Mouse (Mus musculus) limb, embryonic 15.5 days (tissue): ENCODE data around the gene Rbl1. TPM values are rescaled to one million over a fixed set of nuclear protein-coding genes. Genes with fewer than 3 reads are reported as not detected.
"Not testable (repeated sequence)": the region's sequence is repeated elsewhere in the genome, so short reads cannot be mapped to it uniquely, and the experiment has no call there.

Experiments
- ATAC-seq: fragments of 200-750 bp; cut with Nextera tagmentation; 2 replicates; pipeline ENCODE4 v1.8.0; 2017; ENCODE audit warnings: low read depth, moderate TSS enrichment; ENCODE audit not compliant: insufficient number of reproducible peaks, low FRiP score, low TSS enrichment
- H3K27ac ChIP-seq: fragments of 300-500 bp; sonication (generic); 2 replicates; pipeline ENCODE4 v1.5.1; 2015; ENCODE audit warnings: moderate library complexity, mild to moderate bottlenecking, inconsistent platforms
- H3K27me3 ChIP-seq: fragments of 300-500 bp; sonication (generic); 2 replicates; pipeline ENCODE4 v1.6.1; 2015; ENCODE audit warnings: inconsistent platforms
- H3K36me3 ChIP-seq: fragments of 300-500 bp; sonication (generic); 2 replicates; pipeline ENCODE4 v1.6.1; 2015; ENCODE audit warnings: inconsistent platforms
- H3K4me1 ChIP-seq: fragments of 300-500 bp; sonication (generic); 2 replicates; pipeline ENCODE4 v1.6.1; 2015; ENCODE audit warnings: inconsistent platforms
- H3K4me2 ChIP-seq: fragments of 300-500 bp; sonication (generic); 2 replicates; pipeline ENCODE4 v1.6.1; 2015; ENCODE audit warnings: mild to moderate bottlenecking, inconsistent platforms
- H3K4me3 ChIP-seq: fragments of 300-500 bp; sonication (generic); 2 replicates; pipeline ENCODE4 v1.5.1; 2015; ENCODE audit warnings: mild to moderate bottlenecking, inconsistent platforms
- H3K9ac ChIP-seq: fragments of 300-500 bp; sonication (generic); 2 replicates; pipeline ENCODE4 v1.6.1; 2015; ENCODE audit warnings: inconsistent platforms
- H3K9me3 ChIP-seq: fragments of 300-500 bp; sonication (generic); 2 replicates; pipeline ENCODE4 v1.6.1; 2016; ENCODE audit warnings: inconsistent platforms
- WGBS: fragments of 180-500 bp; shearing (Covaris S2); methylation state at CpG from one replicate; pipeline ENCODE4 v1.1.7; 2015; 5-methylcytosine and 5-hydroxymethylcytosine counted together
- polyA plus RNA-seq: library from polyadenylated mRNA; unstranded; fragments of >200 nt; fragmentation: Nextera tagmentation; extraction: Ambion mirVana; gene quantifications from 2 replicates; pipeline ENCODE4 v1.2.1, GENCODE M21; 2015

Rbl1 gene
- polyA plus RNA-seq, result 17.3 and 18.0 TPM in 2 replicates

DNA sequence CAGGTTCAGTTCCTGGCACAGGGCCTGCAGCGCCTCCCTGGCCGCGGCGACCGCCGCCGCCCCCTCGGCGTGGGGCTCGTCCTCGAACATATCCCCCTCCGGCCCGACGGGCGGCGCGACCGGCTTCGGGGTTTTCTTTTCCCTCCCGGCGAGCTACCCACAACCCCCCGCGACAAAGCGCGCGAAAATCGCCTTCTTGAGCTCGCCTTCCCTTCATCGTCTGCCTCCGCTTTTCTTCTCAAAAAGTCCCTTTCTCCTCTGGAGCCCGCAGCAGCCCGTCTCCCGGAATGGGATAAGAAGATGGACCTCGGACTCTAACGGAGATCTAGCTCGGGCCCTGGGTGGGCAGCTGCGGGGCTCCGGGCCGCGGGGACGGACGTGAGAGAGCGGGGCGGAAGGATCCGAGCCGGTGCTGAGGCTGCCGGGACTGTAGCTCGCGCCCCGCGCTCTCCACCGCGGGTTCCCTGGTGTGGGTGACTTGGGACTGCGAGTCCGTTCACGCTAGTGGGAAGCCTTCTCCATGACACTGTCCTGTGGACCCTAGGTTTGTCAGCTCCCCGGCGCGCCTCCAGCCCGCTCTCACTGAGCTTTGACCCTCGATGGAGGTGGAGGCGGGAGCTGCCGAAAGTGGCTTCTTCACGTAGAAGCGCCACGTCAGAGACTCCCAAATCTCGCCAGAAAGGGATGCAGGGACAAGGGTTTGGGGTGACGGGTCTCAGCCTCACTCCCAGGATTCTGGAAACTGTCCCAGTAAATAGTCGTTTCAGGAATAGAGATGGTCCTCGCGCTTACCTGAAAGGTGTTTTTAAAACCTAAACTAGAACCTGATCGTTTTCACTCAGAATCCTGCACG lies at the start of gene Rbl1:
Gene Rbl1, minus strand, starts transcription at position 169 of the 853 bp plus-strand sequence.
- H3K9ac ChIP-seq, result peak within 1 kb of the TSS; percentile 90
- H3K4me2 ChIP-seq, result peak within 1 kb of the TSS; percentile 71
- 0 out of 2 replicates have a peak, but pooled peaks cover 8% of the 10 kb centered on the region for H3K4me1 ChIP-seq
- ATAC-seq, result peak; percentile 86
- no peaks in the 10 kb centered on the region for H3K27me3 ChIP-seq
- H3K9me3 ChIP-seq, result 0 out of 2 replicates have a peak, but pooled peaks cover 4% of the 10 kb centered on the region
- H3K36me3 ChIP-seq, result no peaks in the 10 kb centered on the region
- WGBS, result under 1% methylated on average over 73 of the region's 73 CpGs
- H3K4me3 ChIP-seq, result peak within 1 kb of the TSS; percentile 82
- H3K27ac ChIP-seq, result peak within 1 kb of the TSS; percentile 98

DNA sequence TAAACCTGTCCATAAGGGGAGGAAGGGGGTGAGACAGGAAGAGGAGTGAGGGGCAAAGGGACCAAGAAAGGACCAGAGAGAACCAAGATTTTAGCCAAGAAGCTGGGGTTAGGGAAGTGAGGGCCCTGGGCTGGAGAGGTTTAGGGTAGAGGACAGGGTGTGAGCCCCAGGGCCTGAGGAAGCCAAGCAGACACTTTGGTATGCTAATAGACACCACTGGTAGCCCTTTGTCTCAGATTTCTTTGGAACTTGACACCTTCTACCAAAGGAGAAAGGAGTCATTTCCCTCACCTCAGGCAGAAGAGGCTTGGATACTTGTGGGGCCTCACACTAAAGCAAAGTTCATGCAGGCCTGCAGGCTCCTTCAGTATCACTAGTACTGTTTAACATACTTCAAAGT lies 43.8 kb upstream of the Rbl1 start:
- Histone ChIP-seq H3K4me3 (no peak overlapping the region), H3K27ac (no peak overlapping the region), H3K4me1 (no peaks in the 10 kb centered on the region), H3K9me3 (no peaks in the 10 kb centered on the region), H3K4me2 (no peak overlapping the region), H3K36me3 (no peaks in the 10 kb centered on the region), H3K9ac (no peak overlapping the region), H3K27me3 (no peaks in the 10 kb centered on the region)
- no peak for ATAC-seq

DNA sequence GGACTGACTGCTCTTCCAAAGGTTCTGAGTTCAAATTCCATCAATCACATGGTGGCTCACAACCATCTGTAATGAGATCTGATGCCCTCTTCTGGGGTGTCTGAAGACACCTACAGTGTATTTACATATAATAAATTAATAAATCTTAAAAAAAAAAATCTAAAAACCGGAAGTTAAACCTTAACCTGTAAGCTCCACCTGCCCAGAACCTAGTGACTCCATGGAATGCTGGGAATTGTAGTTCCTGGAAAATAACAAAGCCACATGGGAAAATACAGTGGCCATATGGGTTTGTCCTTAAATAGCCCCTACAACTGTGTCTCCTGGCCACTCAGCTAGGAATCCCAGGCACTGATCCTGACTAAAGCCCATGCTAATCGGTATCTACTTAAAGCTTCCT lies 41.3 kb upstream of the Rbl1 start:
- no peak overlapping the region for H3K9ac ChIP-seq
- H3K36me3 ChIP-seq, result no peaks in the 10 kb centered on the region
- no peaks in the 10 kb centered on the region for H3K9me3 ChIP-seq
- ATAC-seq, result no peak
- H3K4me2 ChIP-seq, result no peak overlapping the region
- no peak overlapping the region for H3K27ac ChIP-seq
- H3K27me3 ChIP-seq, result no peaks in the 10 kb centered on the region
- H3K4me3 ChIP-seq, result no peak overlapping the region
- H3K4me1 ChIP-seq, result no peaks in the 10 kb centered on the region
- 71% methylated on average over 2 of the region's 2 CpGs for WGBS

- no peak for ATAC-seq
- Histone ChIP-seq H3K9me3 (no peaks in the 10 kb centered on the region), H3K27ac (no peak overlapping the region), H3K4me1 (no peaks in the 10 kb centered on the region), H3K4me3 (no peak overlapping the region), H3K36me3 (no peaks in the 10 kb centered on the region), H3K27me3 (no peaks in the 10 kb centered on the region), H3K4me2 (no peak overlapping the region), H3K9ac (no peak overlapping the region)
- WGBS, result 31% methylated on average over 5 of the region's 5 CpGs
These were observed 40.7 kb upstream of the Rbl1 start for GRCm38 (mm10) chr2:157245001-157245400.

GRCm38 (mm10) chr2:157235946-157236345 lies 31.6 kb upstream of the Rbl1 start:
- Histone ChIP-seq H3K9me3 (no peaks in the 10 kb centered on the region), H3K4me2 (no peak overlapping the region), H3K27me3 (0 out of 2 replicates have a peak, but pooled peaks cover 4% of the 10 kb centered on the region), H3K27ac (no peak overlapping the region), H3K4me3 (no peak overlapping the region), H3K9ac (no peak overlapping the region), H3K36me3 (no peaks in the 10 kb centered on the region), H3K4me1 (no peaks in the 10 kb centered on the region)
- no peak for ATAC-seq
- 93% methylated on average over 8 of the region's 8 CpGs for WGBS

GRCm38 (mm10) chr2:157221916-157222315 lies 17.6 kb upstream of the Rbl1 start:
- WGBS, result 86% methylated on average over 3 of the region's 3 CpGs
- not testable (repeated sequence) for H3K27me3 ChIP-seq, H3K27ac ChIP-seq, H3K4me1 ChIP-seq, ATAC-seq, H3K36me3 ChIP-seq, H3K4me2 ChIP-seq, H3K9me3 ChIP-seq, H3K4me3 ChIP-seq, H3K9ac ChIP-seq

- 76% methylated on average over 6 of the region's 6 CpGs for WGBS
- no peak overlapping the region for H3K27ac ChIP-seq
- no peak overlapping the region for H3K9ac ChIP-seq
- H3K4me2 ChIP-seq, result no peak overlapping the region
- no peaks in the 10 kb centered on the region for H3K9me3 ChIP-seq
- no peak overlapping the region for H3K4me3 ChIP-seq
- H3K36me3 ChIP-seq, result no peaks in the 10 kb centered on the region
- H3K4me1 ChIP-seq, result no peaks in the 10 kb centered on the region
- H3K27me3 ChIP-seq, result no peaks in the 10 kb centered on the region
- ATAC-seq, result no peak
These were observed 15.8 kb upstream of the Rbl1 start for GRCm38 (mm10) chr2:157220108-157220507.

DNA sequence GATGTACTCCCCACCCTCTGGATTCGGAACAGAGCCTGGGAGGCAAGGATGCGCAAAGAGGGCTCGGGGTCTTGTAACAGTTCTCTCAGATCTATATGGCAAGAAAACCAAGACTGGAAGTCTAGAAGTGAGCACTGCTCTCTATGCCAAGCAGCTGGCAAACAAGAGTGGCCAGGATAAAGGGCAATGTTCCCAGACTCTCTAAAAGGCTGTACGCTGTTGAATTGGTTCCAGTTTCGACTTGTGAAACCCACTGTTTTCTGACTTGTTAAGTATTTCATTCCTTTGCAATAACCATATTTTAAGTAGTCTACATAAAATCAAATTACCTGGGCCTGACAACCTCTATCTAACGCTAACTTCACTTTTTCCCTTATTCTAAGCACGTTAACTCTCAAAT lies 7.4 kb upstream of the Rbl1 start:
- no peak overlapping the region for H3K9ac ChIP-seq
- no peaks in the 10 kb centered on the region for H3K4me1 ChIP-seq
- H3K27ac ChIP-seq, result no peak overlapping the region
- no peaks in the 10 kb centered on the region for H3K27me3 ChIP-seq
- no peak overlapping the region for H3K4me3 ChIP-seq
- no peak overlapping the region for H3K4me2 ChIP-seq
- 84% methylated on average over 7 of the region's 7 CpGs for WGBS
- H3K9me3 ChIP-seq, result 0 out of 2 replicates have a peak, but pooled peaks cover 4% of the 10 kb centered on the region
- no peaks in the 10 kb centered on the region for H3K36me3 ChIP-seq
- ATAC-seq, result no peak

GRCm38 (mm10) chr2:157203459-157204365 lies 622 bp downstream of the Rbl1 start:
- Histone ChIP-seq H3K4me1 (0 out of 2 replicates have a peak, but pooled peaks cover 8% of the 10 kb centered on the region), H3K27me3 (no peaks in the 10 kb centered on the region), H3K4me2 (peak overlapping the region; percentile 71), H3K9me3 (0 out of 2 replicates have a peak, but pooled peaks cover 4% of the 10 kb centered on the region), H3K4me3 (peak overlapping the region; percentile 82), H3K27ac (peak overlapping the region; percentile 98), H3K36me3 (peaks cover 7% of the 10 kb centered on the region), H3K9ac (peak overlapping the region; percentile 90)
- under 1% methylated on average over 49 of the region's 49 CpGs for WGBS
- ATAC-seq, result peak; percentile 82

DNA sequence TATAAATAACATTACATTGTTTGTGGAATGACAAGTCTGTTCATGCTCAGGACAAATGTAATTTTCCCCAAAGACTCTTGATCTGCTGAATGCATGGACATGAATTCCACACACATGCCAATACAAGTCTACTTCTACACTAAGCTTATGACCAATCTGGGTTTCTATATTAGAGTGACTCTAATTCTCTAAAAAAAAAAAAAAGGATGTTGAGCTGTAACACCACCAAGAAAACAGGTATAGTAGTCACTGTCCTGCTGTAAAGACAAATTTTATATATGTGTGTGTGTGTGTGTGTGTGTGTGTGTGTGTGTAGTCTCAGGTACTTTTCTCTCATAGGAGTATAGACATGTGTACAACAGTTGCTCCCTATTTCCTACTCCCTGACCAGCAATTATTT lies 1.3 kb downstream of the Rbl1 start:
- Histone ChIP-seq H3K4me1 (0 out of 2 replicates have a peak, but pooled peaks cover 8% of the 10 kb centered on the region), H3K4me3 (peak overlapping the region; percentile 82), H3K27me3 (no peaks in the 10 kb centered on the region), H3K9me3 (0 out of 2 replicates have a peak, but pooled peaks cover 4% of the 10 kb centered on the region), H3K4me2 (peak overlapping the region; percentile 71; the same call in 1 of the 2 replicates), H3K9ac (no peak overlapping the region), H3K27ac (no peak overlapping the region), H3K36me3 (peaks cover 11% of the 10 kb centered on the region)
- ATAC-seq, result no peak

DNA sequence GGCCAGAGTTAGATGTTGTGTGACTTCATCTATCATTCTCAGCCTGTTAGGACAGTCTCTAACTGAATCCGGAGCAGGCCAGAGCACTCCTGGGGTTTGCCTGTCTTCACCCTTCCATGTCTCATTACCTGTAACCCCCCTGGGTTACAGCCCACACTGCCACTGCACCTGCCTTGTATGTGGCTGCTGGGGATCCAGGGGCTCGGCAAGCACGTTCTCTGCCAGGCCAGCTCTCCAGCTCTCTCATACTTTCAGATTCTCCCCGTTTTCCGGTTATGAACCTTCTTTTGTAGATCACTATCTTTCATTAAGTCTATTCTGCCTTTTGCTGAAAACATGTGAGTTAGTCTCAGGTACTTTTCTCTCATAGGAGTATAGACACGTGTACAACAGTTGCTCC lies 2.0 kb downstream of the Rbl1 start:
- Histone ChIP-seq H3K36me3 (peaks cover 16% of the 10 kb centered on the region), H3K4me1 (0 out of 2 replicates have a peak, but pooled peaks cover 8% of the 10 kb centered on the region), H3K4me3 (no peak overlapping the region), H3K9ac (no peak overlapping the region), H3K9me3 (no peaks in the 10 kb centered on the region), H3K27me3 (no peaks in the 10 kb centered on the region), H3K27ac (no peak overlapping the region), H3K4me2 (no peak overlapping the region)
- ATAC-seq, result no peak
- WGBS, result 62% methylated on average over 6 of the region's 6 CpGs
